Mouse (Mus musculus) layer of hippocampus, adult 9-10 months (tissue): ENCODE measurements around the gene Sacm1l.

Experiments
- DNase-seq: peaks from one replicate; pipeline ENCODE4 v3.0.0; 2022; ENCODE audit warnings: low spot score

Gene Sacm1l

GRCm38 (mm10) chr9:123509638-123510604 is 19.6 kb upstream of the Sacm1l start:
- DNase-seq: no peak

DNA sequence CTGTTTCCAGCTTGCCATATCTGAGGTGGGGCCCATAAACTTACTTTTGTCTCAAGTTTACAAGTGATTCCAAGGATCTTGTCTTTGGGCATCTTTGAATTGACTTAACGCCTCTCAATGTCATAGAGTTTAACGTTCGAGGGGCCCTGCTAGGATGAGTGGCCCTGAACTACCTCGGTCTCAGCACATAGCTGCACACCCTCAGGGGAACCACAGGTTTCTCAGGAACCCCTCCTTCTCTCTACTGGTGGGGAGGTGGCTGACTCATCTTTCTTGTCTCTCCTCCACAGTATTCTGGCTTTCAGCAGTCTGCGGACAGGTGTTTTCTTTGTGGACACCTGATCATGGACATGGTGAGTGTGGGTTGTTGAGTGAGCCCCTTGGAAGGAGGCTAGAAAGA is 18.6 kb upstream of the Sacm1l start:
- no peak for DNase-seq

- no peak for DNase-seq
Observed at GRCm38 (mm10) chr9:123512482-123512881, 17.1 kb upstream of the Sacm1l start.

- DNase-seq: no peak
Observed at GRCm38 (mm10) chr9:123515087-123515486, 14.5 kb upstream of the Sacm1l start.

DNA sequence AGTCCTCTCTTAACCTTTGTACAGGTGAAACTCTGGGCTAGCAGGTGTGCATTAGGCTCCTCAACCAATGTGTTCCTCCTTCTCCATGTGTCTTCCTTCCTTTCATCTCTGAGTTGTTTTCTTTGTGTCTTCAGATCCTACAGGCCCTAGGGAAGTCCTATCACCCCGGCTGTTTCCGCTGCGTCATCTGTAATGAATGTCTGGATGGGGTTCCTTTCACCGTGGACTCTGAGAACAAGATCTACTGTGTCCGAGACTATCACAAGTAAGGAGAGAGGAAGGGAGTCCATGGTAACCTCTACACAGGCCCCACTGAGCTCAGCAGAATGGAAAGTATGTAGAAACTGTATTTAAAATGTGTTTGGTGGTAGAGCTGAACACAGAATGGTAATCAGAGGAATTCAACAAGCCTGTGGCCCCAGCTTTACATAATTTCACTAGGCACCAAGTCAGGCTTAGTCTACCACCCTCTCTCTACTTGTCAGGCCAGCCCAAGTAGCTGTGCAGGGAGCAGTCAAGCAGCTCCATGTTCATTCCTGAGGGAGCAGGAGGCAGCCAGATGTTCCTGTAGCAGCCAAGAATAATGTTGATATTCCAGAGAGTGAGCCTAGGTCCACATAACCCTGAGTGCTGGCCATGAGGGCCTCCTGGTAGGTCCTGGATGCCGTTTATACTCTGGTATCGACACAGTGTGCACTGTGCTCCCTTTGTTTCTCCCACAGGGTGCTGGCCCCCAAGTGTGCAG is 12.7 kb upstream of the Sacm1l start:
- no peak for DNase-seq

DNA sequence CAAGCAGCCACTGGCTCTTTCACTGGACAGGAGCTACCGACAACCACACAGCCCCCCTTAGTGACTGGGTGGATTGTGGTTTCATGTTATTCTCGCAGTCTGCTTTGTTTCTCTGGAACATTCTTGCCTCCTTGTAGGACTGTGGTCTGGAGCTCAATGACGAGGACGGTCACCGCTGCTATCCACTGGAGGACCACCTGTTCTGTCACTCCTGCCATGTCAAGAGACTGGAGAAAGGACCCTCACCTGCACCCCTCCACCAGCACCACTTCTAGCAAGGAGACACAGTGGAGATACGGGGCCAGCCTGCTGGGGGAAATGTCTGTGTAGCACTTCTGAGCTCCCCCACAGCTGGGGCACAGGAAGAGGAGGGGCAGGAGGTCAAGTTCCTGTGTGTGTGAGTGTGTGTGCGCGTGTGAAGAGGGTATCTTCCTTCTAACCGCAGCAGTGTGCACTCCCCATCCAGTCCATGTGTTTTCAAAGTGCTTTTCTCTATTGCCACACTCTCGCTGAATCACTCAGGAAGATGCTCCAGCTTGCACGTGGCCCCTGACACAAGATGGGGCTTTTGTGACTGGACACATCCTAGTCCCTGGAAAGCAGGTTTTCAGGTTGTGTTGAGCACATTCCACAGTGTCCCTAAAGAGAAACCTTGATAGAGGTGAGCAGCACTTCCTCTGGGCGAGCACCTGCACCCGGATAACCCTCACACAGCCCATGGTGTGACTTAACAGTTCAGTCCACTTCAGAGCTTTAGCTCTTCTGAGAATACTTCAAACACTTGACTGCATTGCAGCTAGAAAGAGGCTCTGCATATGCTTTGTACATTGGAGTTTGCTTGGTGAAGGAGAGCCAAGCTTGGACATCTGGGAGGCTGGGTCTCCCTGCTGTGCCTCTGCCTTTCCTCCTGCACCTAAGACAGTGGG is 10.3 kb upstream of the Sacm1l start:
- DNase-seq: no peak

DNA sequence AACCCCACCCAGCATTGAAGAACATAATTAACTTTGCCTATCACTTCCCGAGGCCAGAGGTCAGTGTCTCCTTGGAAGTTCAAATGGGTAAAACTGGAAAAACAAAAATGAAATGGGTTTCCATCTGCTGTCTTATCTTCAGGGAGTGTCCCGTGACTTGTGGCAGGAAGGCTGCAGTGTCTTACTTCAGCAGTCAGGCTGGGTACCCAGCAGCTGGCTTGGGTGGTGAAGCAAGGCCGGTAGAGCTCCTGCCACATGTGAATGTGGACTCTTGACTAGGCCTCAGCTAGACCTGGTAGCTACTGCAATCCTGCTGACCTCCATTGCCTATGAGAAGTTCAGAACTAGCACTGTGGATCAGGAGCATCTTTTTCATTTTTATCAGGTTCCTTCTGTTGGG is 8.8 kb upstream of the Sacm1l start:
- DNase-seq: no peak

- DNase-seq: no peak
Observed at GRCm38 (mm10) chr9:123523676-123524075, 5.9 kb upstream of the Sacm1l start.

- DNase-seq: no peak
Observed at GRCm38 (mm10) chr9:123525095-123525494, 4.5 kb upstream of the Sacm1l start.

DNA sequence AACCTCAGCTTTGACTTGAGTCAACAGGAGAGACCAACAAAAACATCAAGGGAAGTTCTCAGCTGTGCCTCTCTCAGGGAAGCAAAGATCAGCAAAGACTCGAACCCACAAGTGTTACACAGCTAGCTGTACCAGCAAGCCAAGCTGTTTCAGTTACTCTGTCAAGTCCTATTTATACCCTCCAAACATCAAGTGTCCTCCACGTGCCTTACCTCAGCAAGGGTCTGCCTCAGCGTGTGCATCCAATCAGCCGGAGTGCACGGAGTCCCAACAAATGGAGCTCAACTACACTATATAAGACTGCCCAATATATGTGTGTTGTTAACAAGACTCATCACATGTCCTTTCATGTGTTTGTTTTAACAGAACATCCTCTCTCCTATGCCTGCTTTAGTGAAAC is 3.1 kb upstream of the Sacm1l start:
- no peak for DNase-seq

DNA sequence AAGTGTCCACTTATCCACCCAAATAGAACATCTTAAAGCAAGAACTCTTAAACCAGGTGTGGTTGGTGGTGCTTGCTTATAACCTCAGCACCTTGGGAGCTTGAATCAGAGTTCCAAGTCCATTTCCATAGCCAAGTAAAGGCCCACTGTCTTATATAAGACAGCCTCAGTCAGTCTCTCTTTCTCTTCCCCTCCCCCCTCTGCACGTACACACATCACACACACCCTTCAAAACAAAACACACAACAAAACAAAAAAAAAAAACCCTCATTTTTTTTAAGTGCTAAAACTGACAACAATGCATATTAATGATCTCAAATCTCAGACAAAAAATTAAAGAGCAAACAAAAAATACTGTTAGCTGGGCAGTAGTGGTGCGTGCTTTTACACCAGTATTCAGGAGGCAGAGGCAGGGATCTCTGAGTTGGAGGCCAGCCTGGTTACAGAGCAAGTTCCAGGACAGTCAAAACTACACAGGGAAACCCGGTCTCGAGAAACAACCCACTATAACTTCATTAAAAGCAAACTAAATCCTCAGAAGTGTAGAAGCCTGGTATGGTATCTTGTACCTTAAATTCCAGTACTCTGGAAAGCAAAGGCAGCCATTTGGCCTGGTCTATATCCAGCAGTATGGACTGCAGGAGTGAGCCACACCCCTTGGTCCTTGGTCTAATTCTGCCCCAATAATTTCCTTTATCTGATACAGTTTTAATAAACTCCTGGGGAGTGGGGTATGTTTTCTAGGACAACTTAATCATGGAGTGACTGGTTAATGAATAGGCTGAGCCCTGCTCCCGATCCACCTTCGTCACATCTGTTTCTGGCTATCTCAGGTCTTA is 1.3 kb upstream of the Sacm1l start:
- no peak for DNase-seq

DNA sequence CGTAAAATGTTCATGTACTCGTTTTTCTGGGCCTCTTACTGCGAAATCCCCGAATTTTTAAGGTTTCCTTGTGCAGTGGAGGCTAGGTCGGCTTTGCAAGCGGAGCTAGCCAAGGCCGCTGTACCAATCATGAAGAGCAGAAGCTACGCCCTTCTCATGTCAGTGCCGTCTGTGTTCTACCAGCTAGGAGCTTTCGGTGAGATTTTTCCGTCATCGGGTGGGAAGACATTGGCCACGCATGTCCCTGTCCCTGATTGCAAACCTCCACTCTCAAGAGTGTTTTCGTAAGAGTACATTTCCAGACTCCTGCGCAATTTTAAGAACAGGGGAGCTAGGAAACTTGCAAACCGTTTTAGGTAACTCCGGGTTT is 648 bp upstream of the Sacm1l start:
- DNase-seq: no peak

GRCm38 (mm10) chr9:123530158-123530475 is 558 bp downstream of the Sacm1l start:
- no peak for DNase-seq

DNA sequence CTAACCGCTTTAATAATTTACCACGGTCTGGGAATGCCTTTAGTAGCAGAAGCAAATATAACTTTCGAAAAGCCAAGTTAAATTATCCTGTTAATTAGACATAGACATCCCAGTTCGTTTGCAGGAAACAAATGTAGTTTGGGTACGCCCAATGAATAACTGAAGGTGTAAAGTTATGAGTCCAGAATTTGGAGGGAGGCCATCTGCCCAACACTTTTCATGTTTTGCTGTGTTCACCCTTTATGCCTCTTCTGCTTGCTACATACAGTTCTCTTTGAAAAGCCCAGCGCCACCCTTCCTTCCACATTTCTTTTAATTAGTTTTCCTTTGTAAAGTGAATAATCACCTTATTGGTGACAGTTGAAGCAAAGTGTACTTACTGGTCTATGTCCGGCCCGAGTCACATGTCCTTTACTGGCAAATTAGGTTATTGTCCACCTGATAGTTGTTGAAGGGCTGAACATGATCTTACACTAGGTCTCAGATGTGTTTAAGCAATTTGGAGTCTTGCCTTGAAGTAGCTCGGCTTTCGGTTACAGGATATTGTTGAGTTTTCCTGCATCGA is 1.1 kb downstream of the Sacm1l start:
- DNase-seq: no peak

- no peak for DNase-seq
Observed at GRCm38 (mm10) chr9:123531234-123531633, 1.7 kb downstream of the Sacm1l start.

DNA sequence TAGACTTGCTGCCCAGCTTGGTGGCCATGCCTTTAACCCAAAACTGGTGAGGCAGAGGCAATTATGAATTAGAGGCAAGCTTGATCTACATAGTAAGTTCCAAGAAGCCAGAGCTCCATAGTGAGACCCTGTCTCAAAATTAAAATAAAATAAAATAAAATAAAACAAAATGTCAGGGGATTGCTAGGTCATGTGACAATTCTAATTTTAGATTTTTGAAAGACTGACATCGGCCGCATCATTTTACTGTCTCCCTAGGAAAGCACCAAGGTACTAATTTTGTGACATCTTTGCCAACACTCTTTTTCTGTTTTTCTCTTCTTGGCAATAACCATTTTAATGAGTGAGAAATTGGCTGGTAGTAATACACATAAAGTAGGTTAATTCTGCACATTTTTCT is 7.1 kb downstream of the Sacm1l start:
- no peak for DNase-seq

DNA sequence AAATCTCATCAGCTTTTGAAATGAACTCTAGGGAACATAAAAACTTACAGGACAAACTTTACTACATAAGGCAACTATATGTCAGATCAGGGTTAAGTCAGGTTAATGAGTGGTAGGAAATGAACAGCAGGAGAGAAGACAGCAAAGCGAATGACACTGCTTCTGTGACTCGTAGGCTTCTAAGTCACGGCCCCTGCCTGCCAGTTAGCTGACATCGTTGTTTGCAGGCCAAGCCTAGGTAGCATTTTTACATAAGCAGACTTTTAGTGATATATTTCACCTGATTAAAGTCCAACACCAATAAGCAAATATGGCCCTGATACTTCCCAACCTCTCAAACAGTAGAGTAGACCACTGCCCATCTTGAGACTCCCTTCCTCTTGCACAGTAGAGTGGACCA is 8.6 kb downstream of the Sacm1l start:
- no peak for DNase-seq

GRCm38 (mm10) chr9:123539093-123539492 is 9.5 kb downstream of the Sacm1l start:
- no peak for DNase-seq

- DNase-seq: no peak
Observed at GRCm38 (mm10) chr9:123539823-123540222, 10.3 kb downstream of the Sacm1l start.

DNA sequence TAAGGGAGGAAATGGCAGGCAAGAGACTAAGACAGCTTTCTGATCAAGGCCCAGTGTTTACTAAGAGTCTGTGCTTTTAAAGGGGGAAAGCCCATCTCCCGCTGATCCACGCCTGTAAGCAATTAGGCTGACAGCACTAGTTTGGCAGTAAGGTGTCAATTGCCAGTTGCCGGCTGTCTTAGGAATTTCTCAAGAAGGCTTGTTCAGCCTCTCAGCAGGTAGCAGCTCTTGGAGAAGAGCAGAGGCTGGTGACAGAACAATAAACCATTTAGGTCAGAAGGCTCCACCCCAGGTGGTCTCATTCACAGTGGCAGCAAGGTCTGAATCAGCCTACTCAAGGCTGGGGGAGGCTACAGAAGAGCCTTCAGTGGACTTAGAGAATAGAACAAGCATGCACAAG is 25.0 kb downstream of the Sacm1l start:
- no peak for DNase-seq
